Mouse (Mus musculus) liver, adult 2 months (tissue): ENCODE measurements at regions not wholly inside any gene's neighbourhood (a gene's known extent, or its start where the extent isn't known, plus 50 kb on each side); places are given as distances from the start of the nearest gene placed in this dataset.

Source experiments
- DNase-seq: peaks from one replicate; pipeline ENCODE4 v3.0.0-alpha.2; 2011; ENCODE audit warnings: low read depth, low spot score; ENCODE audit errors: extremely low read depth
- H3K27ac ChIP-seq: fragments of 200-500 bp; replicated peaks from 2 replicates; pipeline ENCODE4 v1.5.1; 2012; ENCODE audit warnings: low read depth, mild to moderate bottlenecking, control low read depth, inconsistent platforms, low read length; ENCODE audit not compliant: insufficient read depth
- H3K27me3 ChIP-seq: fragments of 200-500 bp; 2 replicates; pipeline ENCODE4 v1.6.1; 2012; ENCODE audit warnings: mild to moderate bottlenecking, moderate library complexity, low read length, inconsistent platforms; ENCODE audit not compliant: control insufficient read depth, insufficient read depth
- H3K36me3 ChIP-seq: fragments of 200-500 bp; 2 replicates; pipeline ENCODE4 v1.6.1; 2012; ENCODE audit warnings: low read length, inconsistent platforms; ENCODE audit not compliant: control insufficient read depth, insufficient read depth
- H3K4me1 ChIP-seq: fragments of 200-500 bp; 2 replicates; pipeline ENCODE4 v1.6.1; 2011; ENCODE audit warnings: low read length; ENCODE audit not compliant: control insufficient read depth, insufficient read depth
- H3K4me3 ChIP-seq: fragments of 200-500 bp; 2 replicates; pipeline ENCODE4 v1.5.1; 2011; ENCODE audit warnings: low read depth, mild to moderate bottlenecking, control low read depth, low read length, moderate library complexity; ENCODE audit not compliant: insufficient read depth
- H3K79me2 ChIP-seq: fragments of 200-500 bp; 2 replicates; pipeline ENCODE4 v1.6.1; 2012; ENCODE audit warnings: inconsistent platforms, mild to moderate bottlenecking, low read length, moderate library complexity; ENCODE audit not compliant: control insufficient read depth, insufficient read depth
- H3K9ac ChIP-seq: fragments of 200-500 bp; 2 replicates; pipeline ENCODE4 v1.6.1; 2012; ENCODE audit warnings: low read depth, mild to moderate bottlenecking, control low read depth, inconsistent platforms, low read length
- CTCF ChIP-seq: fragments of 200-500 bp; IDR thresholded peaks from 2 replicates; pipeline ENCODE4 v1.5.1; 2011; ENCODE audit warnings: low read depth, low read length, control low read depth
- POLR2A ChIP-seq: fragments of 200-500 bp; IDR thresholded peaks from 2 replicates; pipeline ENCODE4 v1.6.1; 2011; ENCODE audit warnings: low read length, control low read depth; ENCODE audit not compliant: insufficient read depth; ENCODE audit errors: extremely low read depth
- WGBS: fragments of 180-500 bp; shearing (Covaris S2); methylation state at CpG from one replicate; pipeline ENCODE4 v1.1.7; 2018; 5-methylcytosine and 5-hydroxymethylcytosine counted together

GRCm38 (mm10) chr12:50969887-50970758 lies 321.2 kb upstream of the Prkd1 start:
- TF ChIP-seq CTCF = no peak
- TF ChIP-seq POLR2A = no peak
- no peaks in the 10 kb centered on the region for H3K36me3 ChIP-seq
- H3K9ac ChIP-seq = no peak overlapping the region
- no peak overlapping the region for H3K4me3 ChIP-seq
- no peaks in the 10 kb centered on the region for H3K79me2 ChIP-seq
- WGBS = 87% methylated on average over 4 of the region's 4 CpGs
- H3K27me3 ChIP-seq = no peaks in the 10 kb centered on the region
- H3K4me1 ChIP-seq = no peaks in the 10 kb centered on the region
- no peak for DNase-seq
- H3K27ac ChIP-seq = no peak overlapping the region

- H3K27ac ChIP-seq = no peak overlapping the region
- no peak overlapping the region for H3K9ac ChIP-seq
- 69% methylated on average over 3 of the region's 3 CpGs for WGBS
- H3K4me3 ChIP-seq = no peak overlapping the region
- H3K4me1 ChIP-seq = no peaks in the 10 kb centered on the region
- no peaks in the 10 kb centered on the region for H3K36me3 ChIP-seq
- H3K27me3 ChIP-seq = no peaks in the 10 kb centered on the region
- no peak for TF ChIP-seq POLR2A
- TF ChIP-seq CTCF = no peak
- no peak for DNase-seq
- no peaks in the 10 kb centered on the region for H3K79me2 ChIP-seq
Measured at GRCm38 (mm10) chr12:50969402-50969801, 320.5 kb upstream of the Prkd1 start.

DNA sequence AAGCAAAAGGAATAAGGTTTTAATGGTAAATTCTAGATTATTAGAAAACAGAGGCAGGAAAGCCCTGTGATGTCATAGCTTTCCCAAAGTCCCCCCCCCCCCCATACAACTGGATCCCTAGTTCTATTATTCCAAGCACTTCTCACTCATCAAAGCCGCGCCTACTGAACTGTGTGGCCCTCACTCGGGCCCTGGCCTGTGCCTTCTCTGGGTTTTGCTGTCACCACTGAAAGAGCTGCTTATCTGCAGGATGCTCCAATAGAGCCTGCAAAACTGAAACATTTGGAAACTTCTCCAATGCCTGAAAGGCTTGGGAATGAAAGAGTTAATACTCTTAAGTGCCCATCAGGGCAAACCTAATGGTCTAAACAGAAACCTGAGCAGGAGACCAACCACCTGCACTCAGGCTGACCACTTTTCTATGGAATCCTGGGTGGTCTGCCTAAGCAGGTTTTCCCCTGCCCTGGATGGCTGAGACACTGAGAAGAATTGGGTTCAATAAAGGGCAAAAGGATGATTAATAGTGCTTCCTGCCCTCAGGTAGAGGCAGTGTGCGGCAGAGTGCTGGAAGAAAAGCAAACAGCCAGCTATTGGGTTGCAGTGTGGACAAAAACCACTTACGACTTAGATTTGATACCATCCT lies 318.4 kb upstream of the Prkd1 start:
- DNase-seq = no peak
- no peaks in the 10 kb centered on the region for H3K27me3 ChIP-seq
- no peaks in the 10 kb centered on the region for H3K36me3 ChIP-seq
- H3K27ac ChIP-seq = no peak overlapping the region
- H3K4me3 ChIP-seq = no peak overlapping the region
- no peaks in the 10 kb centered on the region for H3K79me2 ChIP-seq
- WGBS = 46% methylated on average over 5 of the region's 5 CpGs
- no peaks in the 10 kb centered on the region for H3K4me1 ChIP-seq
- TF ChIP-seq POLR2A (no peak), CTCF (no peak)
- no peak overlapping the region for H3K9ac ChIP-seq

DNA sequence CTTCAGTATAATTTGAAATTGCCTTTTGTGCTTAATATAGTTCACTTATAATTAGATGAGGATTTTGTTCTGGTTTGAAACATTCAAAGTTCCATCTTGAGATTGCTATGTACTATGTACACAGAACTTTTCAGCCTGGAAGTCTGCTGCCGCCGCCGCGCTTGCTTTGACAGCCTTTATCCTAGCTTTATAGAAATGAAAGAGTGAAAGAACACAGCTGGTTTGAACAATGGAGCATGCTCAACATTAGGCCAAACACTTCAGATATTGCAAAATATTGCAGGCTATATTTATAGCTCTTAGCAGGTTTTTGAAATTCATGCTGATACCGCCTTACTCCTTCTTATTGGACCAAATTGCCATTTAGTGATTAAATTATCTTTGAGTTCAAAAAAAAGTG lies 305.1 kb upstream of the Prkd1 start:
- H3K27ac ChIP-seq = no peak overlapping the region
- no peak for DNase-seq
- no peak overlapping the region for H3K9ac ChIP-seq
- H3K79me2 ChIP-seq = no peaks in the 10 kb centered on the region
- H3K4me1 ChIP-seq = no peaks in the 10 kb centered on the region
- TF ChIP-seq CTCF (no peak), POLR2A (no peak)
- no peaks in the 10 kb centered on the region for H3K27me3 ChIP-seq
- H3K36me3 ChIP-seq = no peaks in the 10 kb centered on the region
- WGBS = 93% methylated on average over 5 of the region's 5 CpGs
- H3K4me3 ChIP-seq = no peak overlapping the region

- no peaks in the 10 kb centered on the region for H3K27me3 ChIP-seq
- WGBS = 68% methylated on average over 2 of the region's 2 CpGs
- no peak for DNase-seq
- no peak overlapping the region for H3K4me3 ChIP-seq
- H3K9ac ChIP-seq = no peak overlapping the region
- no peaks in the 10 kb centered on the region for H3K79me2 ChIP-seq
- no peak for TF ChIP-seq CTCF
- no peak for TF ChIP-seq POLR2A
- no peak overlapping the region for H3K27ac ChIP-seq
- no peaks in the 10 kb centered on the region for H3K36me3 ChIP-seq
- H3K4me1 ChIP-seq = no peaks in the 10 kb centered on the region
Measured at GRCm38 (mm10) chr12:50947035-50947434, 298.1 kb upstream of the Prkd1 start.
